Mouse (Mus musculus): Measurements from ENCODE around the gene Lnx2. TPM values are rescaled to one million over a fixed set of nuclear protein-coding genes. Genes with fewer than 3 reads are reported as not detected.

The Lnx2 gene
- polyA plus RNA-seq, 1 experiment from 2014 or later: 4.7 TPM

GRCm38 (mm10) chr5:147055572-147056245, 20.7 kb downstream of the Lnx2 start:
- no peaks in the 10 kb centered on the region for H3K27me3 ChIP-seq
- no peak for ATAC-seq (ENCODE audit: low FRiP score)
- H3K36me3 ChIP-seq: no peaks in the 10 kb centered on the region
- peaks cover 12% of the 10 kb centered on the region; the same call in 1 of the 2 replicates for H3K4me1 ChIP-seq (replicated peaks)
- H3K4me3 ChIP-seq: no peak overlapping the region
- no peaks in the 10 kb centered on the region for H3K9me3 ChIP-seq
- WGBS: 90% methylated on average over 6 of the region's 6 CpGs
- H3K9ac ChIP-seq: no peak overlapping the region
- no peak overlapping the region for H3K27ac ChIP-seq
- H3K4me2 ChIP-seq: no peak overlapping the region

GRCm38 (mm10) chr5:147054747-147055270, 21.6 kb downstream of the Lnx2 start:
- no peak overlapping the region for H3K27ac ChIP-seq
- no peaks in the 10 kb centered on the region for H3K9me3 ChIP-seq
- no peak for ATAC-seq (ENCODE audit: low FRiP score)
- H3K27me3 ChIP-seq: no peaks in the 10 kb centered on the region
- no peak overlapping the region for H3K4me3 ChIP-seq
- no peaks in the 10 kb centered on the region for H3K36me3 ChIP-seq
- H3K9ac ChIP-seq: no peak overlapping the region
- peaks cover 12% of the 10 kb centered on the region; the same call in 1 of the 2 replicates for H3K4me1 ChIP-seq (replicated peaks)
- WGBS: 85% methylated on average over 2 of the region's 2 CpGs
- no peak overlapping the region for H3K4me2 ChIP-seq

- WGBS: 86% methylated on average over 6 of the region's 6 CpGs
- Histone ChIP-seq H3K4me2 (no peak overlapping the region), H3K9me3 (no peaks in the 10 kb centered on the region), H3K9ac (no peak overlapping the region), H3K36me3 (no peaks in the 10 kb centered on the region), H3K27ac (no peak overlapping the region), H3K4me1 (replicated peaks) (peaks cover 12% of the 10 kb centered on the region; the same call in 1 of the 2 replicates), H3K27me3 (no peaks in the 10 kb centered on the region), H3K4me3 (no peak overlapping the region)
- ATAC-seq (ENCODE audit: low FRiP score): no peak
Measured at GRCm38 (mm10) chr5:147054328-147054727, 22.1 kb downstream of the Lnx2 start.

- no peak overlapping the region for H3K27ac ChIP-seq
- WGBS: 92% methylated on average over 3 of the region's 3 CpGs
Measured at GRCm38 (mm10) chr5:147053481-147053880, 22.9 kb downstream of the Lnx2 start.

GRCm38 (mm10) chr5:147053071-147053470, 23.3 kb downstream of the Lnx2 start:
- Histone ChIP-seq H3K36me3 (no peaks in the 10 kb centered on the region), H3K4me3 (no peak overlapping the region), H3K9me3 (no peaks in the 10 kb centered on the region), H3K27me3 (no peaks in the 10 kb centered on the region), H3K27ac (no peak overlapping the region), H3K9ac (no peak overlapping the region), H3K4me2 (no peak overlapping the region), H3K4me1 (replicated peaks) (peaks cover 12% of the 10 kb centered on the region; the same call in 1 of the 2 replicates)
- 86% methylated on average over 6 of the region's 6 CpGs for WGBS
- ATAC-seq (ENCODE audit: low FRiP score): no peak

More at GRCm38 (mm10) chr5:147053481-147053880, 22.9 kb downstream of the Lnx2 start:
- no peaks in the 10 kb centered on the region for H3K36me3 ChIP-seq
- H3K27me3 ChIP-seq: no peaks in the 10 kb centered on the region
- H3K4me3 ChIP-seq: no peak overlapping the region
- no peaks in the 10 kb centered on the region for H3K9me3 ChIP-seq
- no peak for ATAC-seq (ENCODE audit: low FRiP score)
- no peak overlapping the region for H3K4me2 ChIP-seq
- peaks cover 12% of the 10 kb centered on the region; the same call in 1 of the 2 replicates for H3K4me1 ChIP-seq (replicated peaks)
- no peak overlapping the region for H3K9ac ChIP-seq

DNA sequence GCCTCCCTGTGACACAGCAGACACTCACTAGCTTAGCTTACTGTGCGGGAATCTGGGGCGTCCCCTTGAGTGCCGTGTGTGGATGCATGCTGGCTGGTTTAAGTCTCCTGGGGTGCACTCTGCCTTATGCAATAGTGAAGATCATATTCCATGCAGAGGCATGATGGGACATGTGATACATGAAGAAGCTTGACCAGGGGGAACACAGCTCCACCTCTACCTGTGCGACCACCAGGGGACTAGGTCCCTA, 24.2 kb downstream of the Lnx2 start:
- H3K9ac ChIP-seq: no peak overlapping the region
- no peak overlapping the region for H3K4me2 ChIP-seq
- no peak for ATAC-seq (ENCODE audit: low FRiP score)
- no peaks in the 10 kb centered on the region for H3K27me3 ChIP-seq
- H3K36me3 ChIP-seq: no peaks in the 10 kb centered on the region
- no peaks in the 10 kb centered on the region for H3K9me3 ChIP-seq
- WGBS: 65% methylated on average over 4 of the region's 4 CpGs
- H3K27ac ChIP-seq: no peak overlapping the region
- peaks cover 12% of the 10 kb centered on the region; the same call in 1 of the 2 replicates for H3K4me1 ChIP-seq (replicated peaks)
- no peak overlapping the region for H3K4me3 ChIP-seq

DNA sequence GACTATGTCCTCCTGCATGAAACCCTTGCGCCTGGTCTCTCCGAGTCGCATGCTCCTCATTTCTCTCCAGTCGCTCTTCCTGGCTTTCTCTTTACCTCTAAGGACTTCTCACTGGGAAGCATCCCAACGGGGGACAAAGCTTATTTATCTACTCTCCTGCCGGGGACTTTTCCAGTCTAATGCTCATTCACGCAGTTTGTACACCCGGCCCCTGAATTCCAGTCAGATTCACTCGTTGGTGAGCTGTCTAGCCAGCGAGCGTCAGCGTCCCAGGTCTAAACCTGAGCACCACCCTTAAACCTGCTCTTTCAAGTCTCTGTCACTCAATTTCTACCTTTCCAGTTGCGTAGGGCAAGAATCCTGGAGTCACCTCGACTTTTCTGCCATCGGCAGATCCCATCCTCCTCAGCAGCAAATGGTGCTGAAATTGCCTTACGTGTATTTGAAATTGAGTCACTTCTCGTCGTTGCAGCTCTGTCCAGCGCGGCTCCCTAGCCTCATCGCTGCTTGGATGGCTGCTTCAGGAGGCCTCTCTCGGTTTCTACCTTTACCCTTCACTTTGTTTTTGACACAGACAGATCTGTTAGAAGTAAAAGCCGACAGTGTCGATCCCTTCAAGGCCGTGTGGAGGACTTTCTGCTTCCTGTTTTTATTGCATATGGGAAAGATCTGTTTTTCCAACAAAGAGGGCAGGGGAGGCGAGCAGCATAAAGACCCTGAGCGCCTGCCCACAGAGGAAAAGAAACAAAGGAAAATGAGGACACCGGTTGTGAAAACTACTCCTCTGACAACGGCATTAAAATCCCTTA, 24.7 kb downstream of the Lnx2 start:
- WGBS: 59% methylated on average over 29 of the region's 29 CpGs
- no peak overlapping the region for H3K4me3 ChIP-seq
- ATAC-seq (ENCODE audit: low FRiP score): no peak
- H3K4me1 ChIP-seq (replicated peaks): peaks cover 12% of the 10 kb centered on the region; the same call in 1 of the 2 replicates
- no peaks in the 10 kb centered on the region for H3K9me3 ChIP-seq
- no peaks in the 10 kb centered on the region for H3K36me3 ChIP-seq
- H3K4me2 ChIP-seq: 0 out of 2 replicates have a peak overlapping the region, but pooled peaks have one; percentile 1
- no peak overlapping the region for H3K9ac ChIP-seq
- no peak overlapping the region for H3K27ac ChIP-seq
- H3K27me3 ChIP-seq: no peaks in the 10 kb centered on the region; the same call in 1 of the 2 replicates

DNA sequence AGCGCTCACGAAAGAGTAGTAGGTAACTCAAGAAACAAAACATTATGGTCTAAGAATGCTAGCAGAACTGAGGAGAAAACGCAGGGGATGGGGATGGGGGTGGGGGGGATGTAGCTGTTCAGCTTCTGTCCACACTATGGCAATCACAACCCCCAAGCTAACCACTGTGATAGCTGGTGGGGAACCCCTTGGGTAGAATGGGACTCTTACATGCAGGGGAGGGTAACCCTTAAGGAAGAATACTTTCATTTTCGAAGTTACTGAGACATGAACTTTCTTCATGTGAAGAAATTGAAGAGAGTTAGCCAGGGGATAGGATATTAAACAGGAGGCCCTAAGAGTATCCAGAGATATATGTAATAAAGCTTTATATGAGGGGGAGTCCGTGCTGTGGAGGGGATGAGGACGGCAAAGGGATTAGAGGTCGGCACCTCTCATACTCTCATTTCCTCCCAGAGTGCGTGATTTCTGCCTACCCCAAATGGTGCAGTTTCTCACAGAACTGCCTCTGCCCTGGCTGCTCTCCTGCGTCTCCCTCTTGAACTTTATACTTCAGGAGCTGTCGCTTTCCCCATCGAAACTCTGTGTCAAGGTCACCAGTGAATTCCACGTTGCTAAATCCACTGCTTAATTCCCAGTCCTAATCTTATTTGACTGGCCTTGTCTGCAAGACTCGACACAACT, 25.4 kb downstream of the Lnx2 start:
- Histone ChIP-seq H3K27me3 (peaks cover 1% of the 10 kb centered on the region; the same call in 1 of the 2 replicates), H3K27ac (no peak overlapping the region), H3K9me3 (no peaks in the 10 kb centered on the region), H3K4me3 (no peak overlapping the region), H3K4me1 (replicated peaks) (peaks cover 15% of the 10 kb centered on the region), H3K9ac (no peak overlapping the region), H3K4me2 (no peak overlapping the region), H3K36me3 (no peaks in the 10 kb centered on the region)
- no peak for ATAC-seq (ENCODE audit: low FRiP score)
- WGBS: 82% methylated on average over 13 of the region's 13 CpGs

- ATAC-seq (ENCODE audit: low FRiP score): no peak
- WGBS: 87% methylated on average over 19 of the region's 19 CpGs
- Histone ChIP-seq H3K27me3 (peaks cover 6% of the 10 kb centered on the region; the same call in 1 of the 2 replicates), H3K9me3 (no peaks in the 10 kb centered on the region), H3K4me3 (no peak overlapping the region), H3K4me1 (replicated peaks) (peaks cover 19% of the 10 kb centered on the region), H3K4me2 (no peak overlapping the region), H3K27ac (no peak overlapping the region), H3K9ac (no peak overlapping the region), H3K36me3 (no peaks in the 10 kb centered on the region)
Measured at GRCm38 (mm10) chr5:147049544-147050209, 26.7 kb downstream of the Lnx2 start.

- 62% methylated on average over 11 of the region's 11 CpGs for WGBS
- H3K9ac ChIP-seq: no peak overlapping the region
- no peak for ATAC-seq (ENCODE audit: low FRiP score)
Measured at GRCm38 (mm10) chr5:147045929-147046328, 30.5 kb downstream of the Lnx2 start.

DNA sequence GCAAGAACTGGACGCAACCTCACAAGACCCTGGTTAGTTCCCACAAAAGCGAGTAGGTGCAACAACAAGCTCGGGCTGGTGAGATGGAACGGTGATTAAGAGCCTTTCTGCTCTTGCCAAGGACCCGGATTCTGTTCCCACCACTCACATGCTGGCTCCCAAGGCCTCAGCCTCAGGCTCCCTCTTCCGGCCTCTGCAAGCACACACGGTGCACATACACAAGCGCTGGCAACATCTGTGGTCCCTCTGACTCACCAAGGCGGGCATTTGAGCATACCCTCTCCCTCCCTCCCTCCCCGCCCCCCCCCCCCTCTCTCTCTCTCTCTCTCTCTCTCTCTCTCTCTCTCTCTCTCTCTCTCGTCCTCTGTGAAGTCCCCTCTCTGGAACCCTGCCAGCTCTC, 31.1 kb downstream of the Lnx2 start:
- 65% methylated on average over 11 of the region's 11 CpGs for WGBS

More at GRCm38 (mm10) chr5:147045929-147046328, 30.5 kb downstream of the Lnx2 start:
- no peaks in the 10 kb centered on the region for H3K36me3 ChIP-seq
- H3K4me2 ChIP-seq: no peak overlapping the region
- H3K27ac ChIP-seq: no peak overlapping the region
- H3K4me3 ChIP-seq: no peak overlapping the region
- no peaks in the 10 kb centered on the region for H3K9me3 ChIP-seq
- peaks cover 28% of the 10 kb centered on the region for H3K4me1 ChIP-seq (replicated peaks)
- H3K27me3 ChIP-seq: peaks cover 11% of the 10 kb centered on the region; the same call in 1 of the 2 replicates

More for the DNA sequence above, 31.1 kb downstream of the Lnx2 start:
- no peak for ATAC-seq (ENCODE audit: low FRiP score)
- H3K4me1 ChIP-seq (replicated peaks): peaks cover 28% of the 10 kb centered on the region
- no peak overlapping the region for H3K4me3 ChIP-seq
- no peak overlapping the region for H3K27ac ChIP-seq
- H3K27me3 ChIP-seq: peaks cover 13% of the 10 kb centered on the region; the same call in 1 of the 2 replicates
- H3K9me3 ChIP-seq: no peaks in the 10 kb centered on the region
- no peak overlapping the region for H3K9ac ChIP-seq
- H3K4me2 ChIP-seq: no peak overlapping the region
- H3K36me3 ChIP-seq: no peaks in the 10 kb centered on the region
